Mouse (Mus musculus) midbrain, embryonic 13.5 days (tissue): ENCODE results near the gene Pcsk7. TPM values are rescaled to one million over a fixed set of nuclear protein-coding genes. Genes with fewer than 3 reads are reported as not detected.

Source experiments
- ATAC-seq: fragments of 200-750 bp; cut with Nextera tagmentation; 2 replicates; pipeline ENCODE4 v1.8.0; 2017; ENCODE audit warnings: mild to moderate bottlenecking, moderate TSS enrichment, moderate library complexity
- H3K27ac ChIP-seq: fragments of 300-500 bp; sonication (generic); 2 replicates; pipeline ENCODE4 v1.5.1; 2015; ENCODE audit warnings: inconsistent platforms, mild to moderate bottlenecking, moderate library complexity
- H3K27me3 ChIP-seq: fragments of 300-500 bp; sonication (generic); 2 replicates; pipeline ENCODE4 v1.6.1; 2015; ENCODE audit warnings: mild to moderate bottlenecking, inconsistent platforms
- H3K36me3 ChIP-seq: fragments of 300-500 bp; sonication (generic); 2 replicates; pipeline ENCODE4 v1.6.1; 2015; ENCODE audit warnings: mild to moderate bottlenecking, inconsistent platforms
- H3K4me1 ChIP-seq: fragments of 300-500 bp; sonication (generic); replicated peaks from 2 replicates; pipeline ENCODE4 v1.6.1; 2015; ENCODE audit warnings: inconsistent platforms
- H3K4me2 ChIP-seq: fragments of 300-500 bp; sonication (generic); replicated peaks from 2 replicates; pipeline ENCODE4 v1.6.1; 2015; ENCODE audit warnings: moderate library complexity, mild to moderate bottlenecking, inconsistent platforms
- H3K4me3 ChIP-seq: fragments of 300-500 bp; sonication (generic); replicated peaks from 2 replicates; pipeline ENCODE4 v1.5.1; 2015; ENCODE audit warnings: mild to moderate bottlenecking, inconsistent platforms
- H3K9ac ChIP-seq: fragments of 300-500 bp; sonication (generic); replicated peaks from 2 replicates; pipeline ENCODE4 v1.6.1; 2015; ENCODE audit warnings: mild to moderate bottlenecking, inconsistent platforms
- H3K9me3 ChIP-seq: fragments of 300-500 bp; sonication (generic); 2 replicates; pipeline ENCODE4 v1.6.1; 2016; ENCODE audit warnings: mild to moderate bottlenecking, inconsistent platforms
- WGBS: fragments of 180-500 bp; shearing (Covaris S2); methylation state at CpG from one replicate; pipeline ENCODE4 v1.1.7; 2015; 5-methylcytosine and 5-hydroxymethylcytosine counted together
- microRNA-seq: library from miRNA; unstranded; fragments of <30 nt; microRNA quantifications from one replicate; pipeline ENCODE4, GENCODE M21; 2016
- polyA plus RNA-seq: library from polyadenylated mRNA; unstranded; fragments of >200 nt; fragmentation: Nextera tagmentation; extraction: Ambion mirVana; gene quantifications from 2 replicates; pipeline ENCODE4 v1.2.1, GENCODE M21; 2015

Pcsk7 gene
- polyA plus RNA-seq, 1 experiment from 2014 or later = 27.7 TPM

DNA sequence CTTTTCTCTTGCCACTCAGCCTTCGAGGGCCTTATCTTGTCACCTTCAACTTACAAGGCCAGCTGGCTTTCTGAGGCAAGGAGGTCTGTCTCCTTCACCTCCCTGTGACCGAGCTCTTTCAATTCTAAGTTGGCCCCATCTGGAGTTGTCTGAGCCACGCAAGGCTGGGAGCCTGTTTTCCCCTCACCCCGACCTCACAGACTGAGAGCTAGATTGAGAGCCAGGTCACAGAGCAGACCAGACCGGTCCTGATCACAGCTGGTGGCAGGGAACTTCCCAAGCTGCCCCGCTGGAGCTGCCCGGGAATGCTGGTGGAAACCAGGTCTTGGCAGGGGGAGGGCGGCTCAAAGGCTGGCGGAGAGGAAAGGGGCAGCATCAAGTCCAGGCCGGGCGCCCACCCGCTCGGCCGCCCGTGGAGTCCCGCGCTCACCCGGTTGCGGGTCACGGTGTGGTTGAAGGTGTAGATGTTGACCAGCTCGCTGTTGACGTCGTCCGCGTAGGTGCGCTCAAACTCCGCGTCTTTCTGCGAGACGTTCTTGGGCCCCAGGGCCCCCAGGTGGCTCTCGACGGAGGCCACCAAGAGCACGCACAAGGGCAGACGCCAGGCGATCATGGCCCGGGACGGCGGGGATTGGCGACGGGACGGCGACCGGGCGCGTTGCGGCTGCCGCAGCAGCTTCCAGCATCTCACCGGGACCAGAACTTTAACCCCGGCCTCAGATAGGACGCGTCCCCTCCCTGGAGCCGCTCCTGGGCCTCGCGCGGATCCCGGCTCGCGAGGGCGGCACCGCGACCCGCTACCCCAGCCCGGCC lies 48.2 kb downstream of the Pcsk7 start:
- H3K9ac ChIP-seq = peak overlapping the region; percentile 89
- peak overlapping the region; percentile 80 for H3K4me3 ChIP-seq
- H3K4me1 ChIP-seq = peaks cover 48% of the 10 kb centered on the region
- no peaks in the 10 kb centered on the region for H3K27me3 ChIP-seq
- peaks cover 28% of the 10 kb centered on the region for H3K36me3 ChIP-seq
- no peaks in the 10 kb centered on the region for H3K9me3 ChIP-seq
- H3K4me2 ChIP-seq = peak overlapping the region; percentile 87
- ATAC-seq = peak; percentile 64
- peak overlapping the region; percentile 84 for H3K27ac ChIP-seq
- WGBS = under 1% methylated on average over 61 of the region's 63 CpGs

DNA sequence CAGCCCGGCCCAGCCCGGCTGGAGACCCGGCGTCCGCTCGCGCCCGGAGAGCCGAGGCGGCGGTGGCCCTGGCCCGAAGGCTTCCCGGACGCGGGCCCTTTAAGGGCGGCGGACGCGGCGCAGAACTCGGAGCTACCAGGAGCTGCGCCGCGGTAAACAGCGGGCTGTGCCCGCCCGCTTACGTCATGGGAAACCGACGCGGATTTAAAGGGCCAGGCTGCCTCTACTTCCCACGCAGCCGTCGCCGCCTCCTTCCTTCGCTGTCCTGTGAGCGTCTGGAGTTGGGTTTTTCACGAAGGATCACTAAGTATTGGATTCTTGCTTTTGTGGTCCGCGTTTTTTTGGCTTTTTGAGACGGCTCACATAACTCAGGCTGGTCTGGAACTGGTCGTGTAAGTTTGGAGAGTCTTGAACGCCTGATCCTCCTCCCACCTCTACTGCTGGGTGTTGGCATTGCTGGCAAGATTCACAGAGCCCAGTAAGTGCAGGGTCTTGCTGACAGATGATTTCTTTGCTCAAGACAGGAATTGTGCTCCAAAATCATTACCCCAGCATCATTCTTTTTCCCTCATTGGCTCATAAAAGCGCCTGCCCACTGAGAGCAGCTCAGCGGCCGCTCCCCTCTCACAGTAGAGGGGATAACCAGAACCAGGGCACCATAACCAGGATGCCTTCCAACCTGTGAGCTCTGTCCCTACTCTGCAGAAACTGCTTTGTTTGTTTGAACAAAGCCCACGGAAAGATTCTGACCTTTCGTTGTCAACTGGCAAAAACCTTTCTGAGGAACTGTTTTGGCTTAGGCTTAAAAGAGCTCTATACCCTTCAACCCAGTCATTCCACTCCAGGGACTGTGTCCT lies 49.0 kb downstream of the Pcsk7 start, which contains the start of gene Sidt2:
Gene Sidt2 (minus strand): TSS at position 152 of the 857 bp plus-strand sequence.
- Histone ChIP-seq H3K4me1 (peaks cover 48% of the 10 kb centered on the region), H3K9ac (peak within 1 kb of the TSS; percentile 89), H3K36me3 (peaks cover 19% of the 10 kb centered on the region), H3K4me3 (peak within 1 kb of the TSS; percentile 80), H3K27me3 (no peaks in the 10 kb centered on the region), H3K27ac (peak within 1 kb of the TSS; percentile 84), H3K9me3 (no peaks in the 10 kb centered on the region), H3K4me2 (peak within 1 kb of the TSS; percentile 87)
- under 1% methylated on average over 48 of the region's 48 CpGs for WGBS
- ATAC-seq = peak; percentile 98

DNA sequence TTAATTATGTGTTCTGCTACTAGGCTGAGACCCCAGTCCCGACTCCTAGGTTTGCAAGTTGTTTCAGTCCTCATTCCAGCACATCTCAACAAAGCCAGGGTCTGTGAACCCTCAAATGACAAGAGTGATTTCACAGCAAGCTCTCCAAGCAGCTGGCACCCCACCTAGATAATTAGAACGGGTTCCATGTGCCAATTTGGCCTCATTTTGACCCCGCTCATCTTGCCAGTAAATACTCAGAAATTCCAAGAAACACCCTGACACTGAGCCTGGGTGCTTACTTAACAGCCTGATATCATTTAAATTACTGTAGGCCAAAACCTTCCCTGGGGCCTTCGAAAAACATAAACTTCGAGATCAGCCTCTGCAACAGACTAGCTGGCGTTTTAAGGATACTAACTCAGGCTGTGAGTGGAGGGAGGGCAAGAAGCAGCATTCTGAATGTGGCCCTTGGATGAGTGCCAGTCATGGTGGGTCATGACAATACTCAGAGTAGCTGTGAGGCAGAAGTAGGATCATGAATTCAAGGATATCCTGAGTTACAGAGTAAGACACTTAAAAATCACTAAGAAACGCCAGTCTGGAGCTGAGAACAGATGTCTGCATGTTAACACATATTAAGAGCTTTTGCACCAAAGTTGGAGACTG lies 51.9 kb downstream of the Pcsk7 start:
- 73% methylated on average over 7 of the region's 7 CpGs for WGBS
- no peak overlapping the region for H3K4me3 ChIP-seq
- peaks cover 45% of the 10 kb centered on the region for H3K4me1 ChIP-seq
- H3K9me3 ChIP-seq = no peaks in the 10 kb centered on the region
- H3K36me3 ChIP-seq = peaks cover 22% of the 10 kb centered on the region
- no peak overlapping the region for H3K9ac ChIP-seq
- H3K27ac ChIP-seq = 0 out of 2 replicates have a peak overlapping the region, but pooled peaks have one; percentile 17
- H3K4me2 ChIP-seq = no peak overlapping the region
- H3K27me3 ChIP-seq = no peaks in the 10 kb centered on the region
- no peak for ATAC-seq

DNA sequence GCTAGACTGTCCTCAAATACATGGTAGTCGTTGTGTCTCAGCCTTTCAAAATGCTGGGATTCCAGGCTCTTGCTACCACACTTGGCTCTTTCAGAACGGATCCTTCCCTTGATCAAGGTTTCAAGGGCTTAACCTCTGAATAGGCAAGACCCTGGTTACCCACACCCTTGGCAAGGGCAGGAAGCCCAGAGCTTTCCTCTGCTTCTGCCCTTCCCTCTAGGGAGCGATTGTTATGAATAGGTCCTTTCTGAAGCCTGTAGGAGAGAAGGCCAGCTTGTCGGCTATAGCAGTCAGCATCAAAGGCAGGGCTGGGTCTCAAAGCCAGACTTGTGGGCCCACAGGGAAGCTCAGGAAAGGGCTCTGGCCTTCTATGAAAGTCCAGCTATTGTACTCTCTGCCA lies 52.6 kb downstream of the Pcsk7 start:
- ATAC-seq = no peak
- Histone ChIP-seq H3K9me3 (no peaks in the 10 kb centered on the region), H3K4me3 (no peak overlapping the region), H3K36me3 (peaks cover 29% of the 10 kb centered on the region), H3K9ac (no peak overlapping the region), H3K27me3 (no peaks in the 10 kb centered on the region), H3K27ac (peak overlapping the region; percentile 17; the same call in 1 of the 2 replicates), H3K4me1 (peaks cover 38% of the 10 kb centered on the region), H3K4me2 (no peak overlapping the region)
- WGBS = 48% methylated on average over 4 of the region's 4 CpGs

DNA sequence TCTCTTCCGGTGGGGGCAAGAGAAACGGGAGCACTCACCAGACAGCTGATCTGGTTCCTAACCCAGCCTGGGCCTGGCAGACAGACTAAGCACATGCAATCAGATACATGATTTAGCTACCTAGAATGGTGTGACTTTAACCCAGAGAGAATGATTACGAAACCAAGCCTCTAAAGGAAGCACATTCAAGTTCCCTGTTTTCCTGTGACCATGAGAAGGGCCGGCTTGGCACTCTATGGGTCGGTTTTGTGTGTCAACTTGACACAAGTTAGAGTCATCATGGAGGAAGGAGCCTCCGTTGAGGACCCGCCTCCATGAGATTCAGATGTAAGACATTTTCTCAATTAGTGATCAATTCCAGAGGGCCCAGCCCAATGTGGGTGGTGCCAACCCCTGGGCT lies 53.4 kb downstream of the Pcsk7 start:
- no peak overlapping the region for H3K9ac ChIP-seq
- H3K9me3 ChIP-seq = no peaks in the 10 kb centered on the region
- H3K4me2 ChIP-seq = no peak overlapping the region
- H3K27me3 ChIP-seq = no peaks in the 10 kb centered on the region
- H3K4me1 ChIP-seq = peaks cover 30% of the 10 kb centered on the region
- peaks cover 38% of the 10 kb centered on the region for H3K36me3 ChIP-seq
- no peak overlapping the region for H3K27ac ChIP-seq
- no peak for ATAC-seq
- H3K4me3 ChIP-seq = no peak overlapping the region
- 90% methylated on average over 7 of the region's 7 CpGs for WGBS

DNA sequence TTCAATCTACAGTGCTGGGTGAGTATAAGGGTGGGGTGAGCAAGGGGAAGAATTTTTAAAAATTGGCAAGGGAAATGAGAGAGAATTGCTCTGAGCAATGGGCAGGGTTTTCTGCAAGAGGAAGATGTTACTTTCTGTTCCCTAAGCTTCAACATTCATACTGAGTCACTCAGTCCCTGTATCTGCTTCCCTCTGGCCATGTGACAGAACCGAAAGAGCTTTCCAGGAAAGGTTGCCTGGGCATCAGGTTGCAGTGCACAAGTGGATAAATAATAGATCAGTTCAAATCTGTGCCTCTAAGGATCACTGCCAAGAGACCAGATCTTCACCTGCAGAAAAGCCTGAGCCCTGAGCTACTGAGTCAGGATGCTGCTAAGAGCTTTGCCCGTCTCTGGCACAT lies 55.6 kb downstream of the Pcsk7 start:
- 84% methylated on average over 2 of the region's 2 CpGs for WGBS
- ATAC-seq = no peak
- no peak overlapping the region for H3K4me3 ChIP-seq
- no peak overlapping the region for H3K4me2 ChIP-seq
- H3K27me3 ChIP-seq = no peaks in the 10 kb centered on the region
- no peak overlapping the region for H3K9ac ChIP-seq
- no peaks in the 10 kb centered on the region for H3K9me3 ChIP-seq
- peaks cover 54% of the 10 kb centered on the region for H3K36me3 ChIP-seq
- peaks cover 15% of the 10 kb centered on the region for H3K4me1 ChIP-seq
- H3K27ac ChIP-seq = no peak overlapping the region

DNA sequence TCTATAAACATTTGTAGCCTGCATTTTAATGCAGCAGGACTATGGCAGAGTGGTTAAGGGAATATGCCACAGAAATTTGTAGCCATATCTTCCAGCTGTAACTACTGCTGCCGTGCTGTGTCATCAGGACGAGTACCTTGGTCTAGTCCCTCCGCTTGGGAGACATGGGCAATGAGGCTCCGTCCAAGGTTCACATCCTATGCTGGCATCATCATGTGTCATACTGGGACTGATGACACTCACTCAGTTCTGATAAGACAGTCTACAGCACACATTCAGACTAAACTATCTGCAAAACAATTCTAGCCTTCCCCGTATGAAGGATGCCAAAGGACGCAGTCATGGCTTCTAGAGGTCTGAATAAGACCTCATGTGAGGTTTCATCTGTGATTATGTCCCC lies 57.3 kb downstream of the Pcsk7 start:
- WGBS = 93% methylated on average over 6 of the region's 6 CpGs
- ATAC-seq = no peak
- Histone ChIP-seq H3K27ac (no peak overlapping the region), H3K9me3 (no peaks in the 10 kb centered on the region), H3K36me3 (peaks cover 67% of the 10 kb centered on the region), H3K4me2 (no peak overlapping the region), H3K9ac (no peak overlapping the region), H3K4me1 (peaks cover 4% of the 10 kb centered on the region), H3K27me3 (no peaks in the 10 kb centered on the region), H3K4me3 (no peak overlapping the region)

DNA sequence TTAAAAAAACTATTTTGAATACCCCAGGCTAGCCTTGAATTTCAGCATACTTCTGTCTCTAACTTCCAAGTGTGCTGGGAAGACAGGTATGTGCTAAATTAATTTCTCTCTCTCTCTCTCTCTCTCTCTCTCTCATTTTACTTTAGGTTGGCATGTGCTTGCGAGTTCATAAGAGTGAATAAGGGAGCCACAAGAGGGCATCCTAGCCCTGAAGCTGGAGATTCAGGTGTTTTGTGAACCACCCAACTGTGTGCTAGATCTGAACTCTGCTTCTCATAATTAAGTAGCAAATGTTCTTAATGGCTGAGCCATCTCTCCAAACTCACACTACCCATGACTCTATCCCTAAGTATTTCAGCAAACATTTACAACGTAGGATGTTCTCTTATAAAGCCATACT lies 70.6 kb downstream of the Pcsk7 start:
- no peak for ATAC-seq
- H3K36me3 ChIP-seq = peaks cover 45% of the 10 kb centered on the region

More for the DNA sequence above, 70.6 kb downstream of the Pcsk7 start:
- Histone ChIP-seq H3K4me2 (no peak overlapping the region), H3K4me3 (no peak overlapping the region), H3K4me1 (peaks cover 19% of the 10 kb centered on the region), H3K27ac (no peak overlapping the region), H3K9ac (no peak overlapping the region), H3K9me3 (no peaks in the 10 kb centered on the region), H3K27me3 (no peaks in the 10 kb centered on the region)
- WGBS = 76% methylated on average over 2 of the region's 2 CpGs

Small RNA genes lying within 50 kb of the gene (microRNA-seq; reads per million reads assigned to microRNA genes)
- gene Mir7087 = not detected

Other genes with a start within 250 kb of the Pcsk7 start
- 14.9 and 15.5 TPM in 2 replicates for gene Cep164, start 77.8 kb upstream of the Pcsk7 start, polyA plus RNA-seq
- 47.0 and 50.6 TPM in 2 replicates for gene Bace1, start 67.9 kb upstream of the Pcsk7 start, polyA plus RNA-seq
- 114 and 119 TPM in 2 replicates for gene Rnf214, start 414 bp downstream of the Pcsk7 start, polyA plus RNA-seq
- gene Tagln, start 29.6 kb downstream of the Pcsk7 start, polyA plus RNA-seq = 5.0 and 5.5 TPM in 2 replicates
- gene Sidt2, start 48.8 kb downstream of the Pcsk7 start, polyA plus RNA-seq = 27.4 and 32.7 TPM in 2 replicates
- gene Pafah1b2, start 106.2 kb downstream of the Pcsk7 start, polyA plus RNA-seq = 303 and 305 TPM in 2 replicates
- 5.7 and 6.7 TPM in 2 replicates for gene Sik3, start 106.3 kb downstream of the Pcsk7 start, polyA plus RNA-seq